Mouse (Mus musculus): ENCODE results near the gene Ptprf.

GRCm38 (mm10) chr4:118206918-118207640 lies 84.1 kb downstream of the Ptprf start:
- TF ChIP-seq CTCF (IDR thresholded peaks at IDR 0.05) (peak; percentile 55), EP300 (IDR thresholded peaks at IDR 0.05) (no peak)

All from lung, postnatal 0 days (tissue).